Mouse (Mus musculus) mesoderm, embryonic 11.5 days (tissue): ENCODE data around the gene Lyst.
A peak's percentile ranks its signal among the peaks of the same experiment; 100 is the strongest.
"Not testable (repeated sequence)": the region's sequence is repeated elsewhere in the genome, so short reads cannot be mapped to it uniquely, and the experiment has no call there.

Experiments used
- DNase-seq: peaks from one replicate; pipeline ENCODE4 v3.0.0-alpha.2; 2012; ENCODE audit warnings: low read depth, low spot score

Lyst gene

GRCm38 (mm10) chr13:13781026-13781425 is 190.8 kb downstream of the Lyst start:
- DNase-seq: no peak

DNA sequence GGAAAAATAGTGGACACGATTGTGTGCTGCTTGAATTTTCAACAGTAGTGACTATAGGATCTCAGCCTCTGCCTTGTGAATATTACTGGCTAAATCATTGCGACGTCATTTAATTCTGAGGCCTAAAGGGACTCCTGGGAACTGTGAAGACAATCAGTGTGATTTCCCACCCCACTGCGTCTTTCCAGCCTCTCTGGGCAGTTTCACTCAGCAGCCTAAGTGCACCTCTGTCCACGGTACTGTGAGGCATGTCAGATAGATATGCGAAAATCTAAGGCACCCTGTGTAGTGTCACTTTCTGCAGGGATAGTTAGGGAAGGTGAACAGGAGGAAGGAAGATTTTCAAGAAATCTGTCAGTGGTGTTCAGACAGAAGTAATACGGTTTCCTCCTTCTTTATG is 193.1 kb downstream of the Lyst start:
- no peak for DNase-seq

DNA sequence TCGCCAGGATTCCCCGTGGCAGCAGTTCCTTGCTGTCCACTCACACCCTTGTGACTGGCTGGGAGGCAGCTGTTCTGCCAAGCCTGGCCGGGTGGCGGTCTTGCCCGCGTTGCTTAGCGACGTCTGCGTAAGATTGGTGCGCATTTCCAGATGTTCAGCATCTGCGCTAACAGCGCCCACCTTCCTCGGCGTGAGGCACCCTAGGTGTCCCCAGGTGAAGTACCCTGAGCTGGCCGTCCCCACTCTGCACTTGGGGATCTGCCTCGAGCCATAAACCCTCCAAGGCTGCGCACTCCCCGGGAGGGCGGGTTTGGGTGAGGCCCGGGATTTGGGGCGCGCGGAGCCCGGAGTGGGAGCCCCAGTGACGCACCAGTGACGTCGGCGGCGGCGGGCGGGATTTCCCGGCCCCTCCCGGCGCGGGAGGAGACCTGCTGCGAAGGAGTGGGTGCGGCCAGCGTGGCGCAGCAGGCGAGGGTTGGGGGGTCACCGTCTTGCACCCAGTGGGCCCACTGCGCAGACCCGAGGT is 193.8 kb downstream of the Lyst start, which contains the start of gene Gng4:
Gene Gng4, plus strand, starts transcription at position 166 of the 526 bp plus-strand sequence.
- DNase-seq: peak; percentile 69

DNA sequence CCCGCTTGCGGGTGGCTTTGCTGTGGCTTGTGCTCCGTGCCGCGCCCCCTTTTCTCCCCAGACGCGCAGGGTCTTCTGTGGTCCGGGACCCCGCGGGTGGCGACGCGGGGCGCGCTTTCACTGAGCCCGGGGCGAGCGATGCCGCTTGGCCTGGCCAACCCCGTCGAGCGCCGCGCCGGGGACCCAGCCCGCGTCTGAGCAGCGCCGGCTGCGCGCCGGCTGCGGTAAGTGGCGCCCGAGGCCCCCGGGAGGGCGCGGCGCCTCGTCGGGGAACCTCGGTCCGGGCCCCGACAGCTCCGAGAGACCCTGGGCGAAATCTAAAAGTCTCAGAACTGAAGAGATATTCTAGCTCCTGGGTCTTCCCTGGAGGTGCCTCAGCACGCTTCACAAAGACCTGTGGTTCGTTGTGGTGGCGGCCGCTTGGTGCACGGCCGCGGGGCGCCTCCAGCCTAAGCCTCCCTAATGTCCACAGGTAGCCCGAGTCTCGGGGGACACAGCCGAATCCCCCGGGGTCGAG is 194.3 kb downstream of the Lyst start:
- DNase-seq: peak; percentile 16

DNA sequence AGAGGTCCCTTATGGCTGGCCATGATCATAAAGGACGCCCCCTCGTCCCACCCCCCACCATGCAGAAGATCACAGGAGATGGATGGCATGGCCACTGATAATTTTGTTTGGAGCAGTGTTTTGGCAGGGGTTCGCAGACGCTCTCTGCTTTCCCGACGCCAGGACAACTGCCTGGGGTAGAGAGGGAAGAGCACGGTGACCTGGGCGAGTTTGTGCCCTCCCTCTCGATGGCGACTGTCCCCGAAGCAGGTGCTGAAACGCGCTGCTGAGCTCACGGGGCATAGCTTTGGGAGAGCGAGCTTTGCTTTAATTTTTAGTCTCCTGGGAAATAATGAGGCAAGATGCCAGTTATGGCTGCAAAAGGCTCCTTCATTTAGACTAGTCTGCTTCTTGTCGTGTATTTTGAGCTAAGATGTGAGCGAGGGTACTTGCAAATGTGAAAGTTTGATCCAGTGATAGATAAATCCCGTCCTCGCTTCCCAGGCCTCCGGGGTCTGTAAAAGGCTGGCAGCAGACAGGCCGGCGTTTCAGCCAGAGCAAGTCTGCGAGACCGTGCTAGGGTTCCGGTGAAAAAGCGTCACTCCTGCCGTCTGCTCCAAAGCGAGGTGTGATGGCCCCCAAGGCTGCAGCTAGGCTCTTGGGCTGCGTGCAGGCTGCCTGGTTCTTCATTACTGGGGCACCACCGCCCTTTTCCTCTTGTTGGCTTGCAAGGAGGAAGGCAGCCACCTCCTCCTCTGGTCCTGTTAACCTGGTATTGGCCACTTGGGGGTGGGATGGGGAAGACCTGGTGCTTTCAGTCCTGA is 195.0 kb downstream of the Lyst start:
- peak; percentile 54 for DNase-seq

GRCm38 (mm10) chr13:13786971-13787370 is 196.8 kb downstream of the Lyst start:
- DNase-seq: no peak

- no peak for DNase-seq
Measured at GRCm38 (mm10) chr13:13788070-13788469, 197.9 kb downstream of the Lyst start.

DNA sequence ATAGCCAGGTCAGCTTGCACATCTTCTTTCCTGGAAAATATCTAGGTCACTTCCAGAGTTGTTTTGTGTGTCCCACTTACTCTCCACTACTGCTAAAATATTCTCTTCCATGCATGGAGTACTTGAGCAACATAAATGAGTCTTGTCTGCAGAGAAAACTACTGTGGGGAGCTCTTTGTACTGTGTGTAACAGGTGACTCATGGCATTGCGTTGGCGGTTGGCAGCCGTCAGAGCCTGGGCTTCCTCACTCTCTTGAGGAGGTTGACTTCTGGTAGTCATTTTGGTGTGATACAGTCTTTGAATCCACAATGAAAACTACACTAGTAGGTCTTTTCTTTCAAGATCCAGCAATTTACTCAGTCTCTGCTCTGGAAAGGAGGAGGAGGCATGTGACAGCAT is 201.8 kb downstream of the Lyst start:
- no peak for DNase-seq

DNA sequence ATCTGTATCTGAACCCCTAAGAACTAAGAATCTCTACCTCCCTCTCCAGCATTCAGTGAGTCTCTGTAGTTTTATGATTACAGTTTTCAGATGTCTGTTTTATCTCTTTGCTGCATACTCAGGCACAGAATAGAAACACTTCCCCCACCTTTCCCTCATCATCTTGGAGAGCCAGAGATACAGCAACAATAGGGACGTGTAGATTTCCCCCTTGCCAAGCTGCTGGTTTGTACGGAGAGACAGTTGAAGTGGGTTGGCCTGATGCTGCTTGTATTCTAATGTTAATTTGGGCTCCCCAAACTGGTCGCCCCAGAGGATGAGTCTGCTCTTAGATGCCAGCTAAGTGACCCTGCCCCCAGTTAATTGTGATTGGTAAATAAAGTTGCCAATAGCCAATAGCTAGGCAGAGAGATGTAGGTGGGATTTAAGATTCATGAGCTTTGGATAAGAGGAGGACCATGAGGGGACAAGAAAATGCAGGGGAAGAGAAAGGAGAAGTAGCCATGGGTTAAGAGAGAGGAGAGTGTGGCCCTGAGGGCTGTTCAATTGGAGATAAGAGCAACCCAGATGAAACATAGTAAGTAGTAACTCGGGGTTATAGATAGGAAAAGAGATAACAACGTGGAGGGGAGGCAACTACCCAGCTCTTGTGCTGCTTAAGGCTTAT is 205.1 kb downstream of the Lyst start:
- no peak for DNase-seq

DNA sequence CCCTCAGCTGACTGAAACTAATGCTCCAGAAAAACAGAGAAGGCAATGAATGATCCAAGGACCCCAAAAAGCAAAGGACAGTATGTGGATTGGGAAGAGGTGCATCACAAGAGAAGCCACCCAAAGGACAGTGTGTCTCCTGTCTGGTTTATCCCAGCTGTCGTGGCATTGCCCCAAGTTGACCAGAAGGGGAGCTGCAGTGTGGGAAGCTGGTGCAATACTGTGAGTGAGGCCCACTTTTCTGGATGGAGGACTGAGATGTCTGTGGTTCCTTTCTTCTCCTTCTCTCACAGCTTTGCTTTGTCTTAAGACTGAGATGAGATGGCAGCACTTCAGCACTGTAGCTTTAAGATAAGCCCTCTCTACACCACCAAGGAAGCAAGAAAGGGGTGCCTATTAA is 205.9 kb downstream of the Lyst start:
- no peak for DNase-seq

- not testable (repeated sequence) for DNase-seq
Measured at GRCm38 (mm10) chr13:13797816-13798215, 207.6 kb downstream of the Lyst start.

DNA sequence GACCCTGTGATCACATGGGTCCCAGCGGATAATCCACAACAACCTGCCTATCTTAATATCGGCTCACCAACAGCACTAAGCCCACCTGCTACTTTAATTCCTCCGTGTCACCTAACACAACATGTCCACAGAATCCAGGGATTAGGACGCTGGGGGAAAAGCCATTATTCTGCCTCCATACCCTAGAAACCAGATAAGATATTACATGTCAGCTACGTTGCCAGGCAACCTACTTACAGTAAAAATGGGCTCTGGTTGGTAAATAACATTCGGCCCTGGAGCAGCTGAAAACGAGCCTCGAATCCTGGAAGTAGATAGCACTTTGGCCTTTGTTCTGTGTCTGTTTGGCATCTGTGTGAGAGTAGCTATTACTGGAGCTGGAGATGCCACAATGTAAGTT is 208.6 kb downstream of the Lyst start:
- no peak for DNase-seq

DNA sequence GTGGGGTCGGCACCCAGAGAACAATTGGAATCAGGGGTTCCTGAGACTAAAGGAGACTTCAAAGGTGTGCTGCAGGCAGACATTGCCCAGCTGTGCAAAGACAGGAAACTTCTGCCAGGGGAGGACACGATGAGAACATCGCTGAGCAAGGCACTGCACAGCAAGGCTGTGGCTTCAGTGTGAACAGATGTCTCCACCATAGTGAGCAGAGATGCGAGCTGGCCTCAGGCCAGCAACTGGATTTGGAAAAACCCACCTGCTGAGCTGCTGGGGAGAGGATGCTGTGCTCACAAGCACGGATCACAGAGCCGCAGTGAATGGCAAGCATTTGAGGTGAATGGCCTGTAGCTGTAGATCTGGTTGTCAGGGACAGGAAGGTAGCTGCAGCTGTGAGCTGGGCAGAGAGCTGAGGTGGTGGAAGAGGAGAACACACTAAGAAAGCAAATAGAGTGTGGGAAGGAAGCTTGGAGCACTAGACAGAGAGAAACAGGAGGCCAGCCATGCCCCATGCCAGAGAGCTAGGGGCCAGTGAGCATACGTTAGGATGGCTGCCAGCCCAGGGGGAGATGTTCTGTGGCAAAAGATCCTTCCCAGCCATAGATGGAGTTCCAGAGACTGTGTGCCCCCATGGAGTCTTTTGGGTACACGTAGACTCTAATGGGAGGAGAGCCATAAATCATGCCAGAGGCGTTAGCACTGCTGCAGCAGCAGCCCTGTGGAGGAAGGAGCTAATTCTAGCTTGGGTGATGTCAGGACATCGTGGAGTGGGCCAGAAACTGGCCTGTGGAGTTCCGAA is 218.3 kb downstream of the Lyst start:
- DNase-seq: peak; percentile 21

GRCm38 (mm10) chr13:13810885-13811284 is 220.7 kb downstream of the Lyst start:
- DNase-seq: no peak

DNA sequence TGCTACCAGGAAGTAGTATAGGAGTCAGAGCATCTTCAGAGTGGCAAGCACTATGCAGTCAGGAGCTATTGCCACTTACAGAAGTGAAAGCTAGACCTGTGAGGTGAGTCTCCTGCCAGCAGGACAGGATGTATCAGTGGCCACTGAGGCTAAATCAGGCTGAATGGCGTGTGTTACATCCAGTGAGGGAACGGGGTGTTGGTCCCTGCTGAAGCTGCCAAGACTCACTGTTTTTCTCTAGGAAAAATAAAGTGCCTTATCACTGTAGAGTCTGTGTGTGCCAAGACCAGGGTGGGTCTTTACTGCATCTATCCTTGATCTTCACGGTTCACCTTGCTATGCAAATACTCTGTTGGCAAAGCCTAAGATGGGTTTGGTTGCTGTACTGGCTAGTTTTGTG is 228.5 kb downstream of the Lyst start:
- DNase-seq: no peak

DNA sequence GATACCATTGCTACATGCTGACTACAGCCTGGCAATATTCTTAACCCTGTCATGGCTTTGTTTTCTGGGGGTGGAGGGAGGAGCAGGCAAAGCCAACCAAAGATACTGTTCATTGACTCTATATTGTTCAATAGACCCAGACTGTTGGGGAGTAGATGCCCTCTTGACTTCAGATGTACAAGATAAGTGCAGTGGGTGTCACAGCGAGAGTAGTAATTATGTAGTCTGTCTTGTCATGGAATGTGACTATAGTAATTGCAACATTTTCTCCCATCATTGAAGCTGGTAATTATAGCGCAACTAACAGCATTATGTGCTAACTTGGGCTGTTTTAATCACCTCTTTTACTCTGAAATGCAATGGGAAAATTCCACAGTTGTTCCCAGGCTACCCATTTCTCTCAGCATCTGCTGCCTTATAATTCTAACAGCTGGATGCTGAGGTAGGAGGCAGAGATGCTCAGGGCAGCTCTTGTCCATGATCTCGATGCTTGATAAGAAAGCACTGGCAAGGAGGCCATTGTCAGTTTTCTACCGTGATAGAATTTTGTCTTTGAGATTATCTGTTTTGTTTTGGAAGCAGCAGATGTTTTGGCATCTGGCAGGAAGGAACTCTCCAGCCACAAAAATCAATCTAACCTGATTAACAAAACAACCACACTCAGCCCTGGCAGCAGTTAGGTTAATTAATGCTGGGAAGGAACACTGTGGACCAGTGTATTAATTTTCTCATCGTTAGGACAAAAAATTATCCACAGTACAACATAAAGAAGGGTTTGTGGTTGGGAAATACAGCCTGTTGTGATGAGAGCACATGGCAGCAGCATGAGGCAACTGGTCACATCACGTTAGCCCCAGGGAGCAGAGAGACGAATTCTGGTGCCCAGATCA is 230.3 kb downstream of the Lyst start:
- DNase-seq: no peak

DNA sequence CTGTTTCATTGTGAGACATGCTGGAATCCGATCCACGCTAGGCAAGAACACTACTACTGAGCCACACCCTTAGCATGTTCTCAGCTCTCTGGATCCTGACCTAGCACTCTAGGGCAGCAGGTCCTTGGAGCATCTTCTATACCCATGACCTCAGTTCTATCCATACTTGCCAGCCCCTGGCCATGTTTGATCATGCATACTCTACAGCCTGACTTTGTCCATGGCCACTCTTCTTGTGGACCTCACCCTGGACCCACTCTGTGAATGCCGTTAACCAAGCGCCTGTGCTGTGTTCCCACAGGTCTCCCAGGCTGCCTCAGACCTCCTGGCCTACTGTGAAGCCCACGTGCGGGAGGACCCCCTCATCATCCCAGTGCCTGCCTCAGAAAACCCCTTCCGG is 234.7 kb downstream of the Lyst start:
- no peak for DNase-seq

DNA sequence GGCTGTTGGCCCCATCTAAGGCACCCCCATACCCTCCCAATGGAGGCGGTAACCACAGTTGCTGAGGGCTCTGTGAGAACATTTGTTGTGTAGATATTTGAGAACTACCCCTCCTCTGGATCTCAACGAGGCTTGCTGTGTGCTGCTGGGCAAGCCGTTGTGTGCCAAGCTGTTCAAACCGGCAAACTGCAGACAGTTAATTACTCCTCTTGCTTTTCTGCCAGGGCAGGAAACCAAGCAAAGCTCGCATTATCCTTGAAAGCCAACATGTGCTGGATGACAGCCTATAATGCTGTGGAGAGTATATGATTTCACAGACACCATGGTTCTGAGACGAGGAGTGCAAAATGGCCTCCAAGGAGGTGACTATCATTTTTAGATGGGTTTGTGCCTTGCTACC is 236.3 kb downstream of the Lyst start:
- DNase-seq: no peak

DNA sequence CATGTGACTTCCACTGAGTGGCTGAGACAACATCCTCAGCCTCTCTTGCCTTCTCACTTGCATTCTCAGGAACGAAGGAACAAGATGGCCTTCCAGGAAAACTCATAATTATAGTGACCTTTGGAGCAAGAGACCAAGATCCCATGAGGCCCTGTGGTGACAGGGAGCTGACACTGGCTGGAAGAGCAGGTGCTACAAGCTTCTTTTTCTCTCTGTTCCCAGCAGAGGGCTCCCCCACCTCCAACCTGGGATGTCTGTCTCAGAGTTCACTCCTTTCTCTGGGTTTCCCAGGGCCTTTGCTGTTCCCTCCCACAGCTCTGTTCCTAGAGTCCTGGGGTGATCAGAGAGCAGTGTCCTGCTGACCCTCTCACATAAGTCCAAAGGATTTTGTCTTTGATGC is 237.9 kb downstream of the Lyst start:
- DNase-seq: no peak
